Mouse (Mus musculus): ENCODE results near the gene Myh2.
A peak's percentile ranks its signal among the peaks of the same experiment; 100 is the strongest.

Myh2 gene

DNA sequence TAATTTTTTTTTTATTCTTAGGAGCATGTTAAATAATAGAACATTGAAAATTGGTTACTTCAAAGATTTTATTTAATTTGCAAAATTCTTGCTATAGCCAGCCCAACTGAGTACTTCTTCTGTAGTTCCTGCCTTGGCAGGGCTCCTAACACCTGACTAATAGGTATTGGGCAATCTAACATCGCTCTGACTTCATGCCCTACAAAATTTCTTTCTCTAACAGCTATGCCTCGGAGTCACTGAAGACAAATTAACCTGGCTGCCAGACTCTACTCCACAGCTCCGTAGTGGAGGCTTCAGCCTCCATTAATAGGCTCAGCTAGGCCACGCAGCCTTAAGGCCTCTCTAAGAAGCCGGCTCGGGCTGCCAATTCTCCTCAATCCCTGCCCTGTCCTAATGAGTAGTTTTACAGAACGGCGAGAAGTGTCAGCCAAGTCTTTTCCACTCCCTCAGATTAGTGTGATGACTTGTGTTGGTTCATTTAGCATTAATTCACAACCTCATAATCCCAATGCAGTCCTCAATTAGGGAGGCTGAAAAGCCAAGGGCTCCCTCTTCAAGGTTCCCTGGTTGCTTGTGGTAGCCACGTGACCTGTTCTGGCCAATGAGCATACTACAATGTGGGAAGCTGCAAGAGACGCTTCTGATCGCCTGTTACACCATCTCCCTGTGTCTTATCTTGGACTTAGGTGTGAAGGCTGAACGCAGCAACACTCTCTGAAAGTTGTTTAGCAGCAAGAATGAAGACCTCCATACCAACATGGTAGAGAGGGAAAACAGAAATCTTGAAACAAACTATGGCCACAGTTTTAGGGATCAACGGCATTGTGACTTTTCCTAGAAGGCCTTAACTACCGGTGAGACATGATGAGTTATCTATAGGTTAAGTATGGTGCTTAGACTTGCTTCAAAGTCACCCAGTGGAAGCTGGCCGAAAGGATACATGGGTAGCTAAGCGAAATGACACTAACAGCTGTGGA lies 18.9 kb upstream of the Myh2 start:
- DNase-seq (ENCODE audit: low read depth): no peak

DNA sequence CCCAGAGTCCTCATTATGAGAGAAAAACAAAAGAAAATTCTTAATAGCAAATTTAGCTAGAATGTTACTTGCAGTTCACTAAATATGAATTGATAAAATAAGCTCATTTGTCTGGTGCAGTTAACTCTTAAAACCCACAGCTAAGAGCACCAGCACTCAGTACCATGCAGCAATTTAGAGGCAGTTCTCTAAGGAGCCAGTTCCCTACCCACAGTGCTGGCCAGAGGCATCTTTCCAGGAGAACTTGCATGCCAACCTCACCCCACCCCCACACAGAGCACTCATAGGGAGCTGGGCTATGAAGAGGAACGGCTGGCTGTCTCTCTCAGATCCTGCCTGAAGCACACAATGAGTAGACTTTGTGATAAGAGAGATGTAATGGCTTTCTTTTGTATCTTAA lies 17.7 kb upstream of the Myh2 start:
- no peak for DNase-seq (ENCODE audit: low read depth)

DNA sequence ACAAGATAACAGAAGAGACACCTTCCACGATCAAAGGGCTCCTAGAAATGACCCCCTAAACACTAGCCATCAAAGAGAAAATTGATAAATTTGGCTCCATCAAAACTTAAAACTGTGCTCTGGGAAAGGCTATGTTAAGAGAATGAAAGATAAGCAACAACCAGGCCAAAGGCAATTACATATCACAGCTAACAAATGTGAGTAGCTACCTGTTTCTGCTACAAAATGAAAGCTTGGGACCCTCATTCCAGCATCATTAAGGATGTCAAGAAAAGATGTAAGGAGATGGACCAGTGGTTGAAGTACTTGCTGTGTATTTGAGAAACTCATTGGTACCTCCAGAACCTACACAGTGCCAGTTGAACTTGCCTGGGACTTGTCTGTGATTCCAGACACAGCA lies 17.0 kb upstream of the Myh2 start:
- no peak for DNase-seq (ENCODE audit: low read depth)

DNA sequence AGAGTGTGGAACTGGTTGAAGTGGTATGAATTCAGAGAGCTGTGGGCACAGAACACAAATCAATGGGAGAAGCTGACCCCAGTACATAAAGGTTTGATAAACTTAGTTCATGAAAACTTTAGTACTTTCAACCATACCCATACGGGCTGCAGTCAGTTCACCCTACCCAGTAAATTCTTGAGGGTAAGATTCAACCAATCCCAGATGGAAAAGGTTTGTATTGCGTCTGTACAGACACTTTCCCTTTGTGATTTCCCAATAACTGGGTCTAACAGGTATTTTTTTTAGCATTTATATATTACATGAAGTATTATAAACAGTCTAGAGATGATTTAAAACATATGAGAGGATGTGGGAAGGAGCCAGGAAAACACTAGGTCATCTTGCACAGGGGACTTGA lies 15.2 kb upstream of the Myh2 start:
- no peak for DNase-seq (ENCODE audit: low read depth)

DNA sequence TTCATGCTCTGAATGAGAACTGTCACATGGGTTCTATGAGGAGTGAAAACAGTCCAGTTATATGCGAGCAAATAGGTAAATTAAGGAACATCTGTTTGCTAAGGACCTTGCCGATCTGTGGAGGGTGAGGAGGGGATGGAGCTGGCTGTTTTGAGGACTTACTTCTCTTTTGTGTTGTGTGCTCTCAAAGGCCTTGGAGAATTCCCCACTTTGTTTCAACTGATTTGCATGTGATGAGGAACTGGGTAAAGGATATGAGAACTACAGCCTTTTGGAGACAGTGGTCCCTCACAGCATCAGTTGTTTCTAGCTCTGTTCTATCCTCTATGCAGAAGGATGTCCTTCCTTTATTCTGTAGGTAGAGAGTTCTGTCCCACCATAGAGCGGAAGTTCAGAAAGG lies 10.7 kb upstream of the Myh2 start:
- no peak for DNase-seq (ENCODE audit: low read depth)

DNA sequence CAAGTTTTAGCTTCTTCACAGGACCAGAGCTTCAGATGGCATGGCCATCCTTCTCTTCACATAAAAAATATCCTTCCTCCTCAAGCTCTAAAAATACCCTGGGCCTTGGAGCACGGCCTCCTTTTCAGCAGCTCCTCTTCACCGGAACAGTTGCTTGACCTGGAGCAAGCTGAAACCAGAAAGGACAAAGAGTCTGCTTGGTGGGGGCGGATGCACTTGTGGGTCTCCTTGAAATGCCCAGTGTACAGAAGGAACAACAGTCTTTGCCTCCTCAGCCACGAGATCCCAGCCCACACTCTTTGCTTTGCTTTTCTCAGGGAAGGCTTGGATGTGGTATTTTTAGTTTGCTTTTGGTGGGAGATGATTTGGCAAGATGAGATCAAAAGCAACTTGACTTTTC lies 7.1 kb upstream of the Myh2 start:
- DNase-seq (ENCODE audit: low read depth): no peak

DNA sequence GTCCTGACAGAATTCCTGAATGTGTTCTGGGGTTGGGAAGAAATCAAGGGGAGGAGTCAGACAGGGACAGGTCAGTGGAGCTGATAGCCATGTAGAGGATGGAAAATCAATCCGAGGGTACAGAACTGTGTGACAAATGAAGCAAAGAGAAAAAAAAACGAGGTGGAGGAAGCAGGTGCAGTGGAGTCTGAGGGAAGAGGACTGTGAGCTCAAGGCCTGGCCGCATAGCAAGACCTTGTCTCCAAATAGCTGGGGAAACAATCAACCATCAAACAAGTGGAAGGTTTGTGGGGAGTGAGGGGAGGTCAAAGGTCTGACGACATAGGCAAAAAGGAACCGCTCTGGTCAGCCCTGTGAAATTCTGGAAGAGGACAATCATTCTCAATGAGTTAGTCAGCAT lies 6.0 kb upstream of the Myh2 start:
- no peak for DNase-seq (ENCODE audit: low read depth)

DNA sequence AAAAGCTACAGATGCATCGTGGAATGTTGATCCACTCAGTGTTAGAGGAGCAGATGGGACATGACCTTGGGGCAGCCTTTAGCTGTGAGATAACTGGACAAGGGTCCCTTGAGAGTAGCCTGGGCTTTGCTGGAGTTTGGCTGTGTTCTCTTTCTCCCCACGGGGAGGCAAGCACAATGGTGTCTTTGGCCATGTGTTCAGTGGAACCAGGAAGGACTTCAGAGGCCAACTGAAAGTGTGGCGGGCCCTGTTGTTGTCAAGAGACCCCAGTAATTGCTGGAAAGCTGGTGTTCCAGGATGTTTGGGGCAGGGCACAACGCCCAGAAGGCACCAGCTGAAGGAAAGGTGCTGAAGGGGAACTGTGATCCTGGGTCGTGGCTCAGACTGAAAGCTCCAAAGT lies 1.5 kb upstream of the Myh2 start:
- DNase-seq (ENCODE audit: low read depth): no peak

DNA sequence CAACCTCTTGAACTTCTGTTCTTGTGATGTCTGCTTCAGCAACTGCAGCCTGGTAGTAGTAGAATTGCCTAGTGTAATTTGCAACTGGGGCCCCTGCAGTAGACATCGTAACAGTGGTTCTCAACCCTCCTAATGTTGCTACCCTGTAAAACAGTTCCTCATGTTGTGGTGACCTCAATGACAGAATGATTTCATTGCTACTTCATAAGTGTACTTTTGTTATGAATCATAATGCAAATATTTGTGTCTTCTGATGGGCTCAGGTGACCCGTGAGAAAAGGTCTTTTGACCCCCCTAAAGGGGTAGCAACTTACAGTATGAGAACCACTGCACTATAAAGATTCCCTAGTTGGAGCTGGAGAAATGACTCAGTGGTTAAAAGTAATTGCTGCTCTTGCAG lies 1.6 kb downstream of the Myh2 start:
- no peak for DNase-seq (ENCODE audit: low read depth)

DNA sequence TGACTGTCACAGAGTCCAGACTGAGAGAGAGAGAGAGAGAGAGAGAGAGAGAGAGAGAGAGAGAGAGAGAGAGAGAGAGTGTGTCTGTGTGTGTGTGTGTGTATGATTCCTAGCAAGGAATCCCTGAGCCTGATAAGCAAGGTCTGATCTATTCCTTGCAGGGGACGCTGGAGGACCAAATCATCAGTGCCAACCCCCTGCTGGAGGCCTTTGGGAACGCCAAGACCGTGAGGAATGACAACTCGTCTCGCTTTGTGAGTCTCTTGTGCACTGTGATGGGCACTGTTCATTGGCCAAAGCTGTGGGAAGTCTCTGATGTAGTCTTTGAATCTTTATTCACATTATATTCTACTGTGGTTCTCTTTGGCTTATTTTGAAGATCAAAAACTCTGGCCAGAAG lies 5.5 kb downstream of the Myh2 start:
- DNase-seq (ENCODE audit: low read depth): no peak

DNA sequence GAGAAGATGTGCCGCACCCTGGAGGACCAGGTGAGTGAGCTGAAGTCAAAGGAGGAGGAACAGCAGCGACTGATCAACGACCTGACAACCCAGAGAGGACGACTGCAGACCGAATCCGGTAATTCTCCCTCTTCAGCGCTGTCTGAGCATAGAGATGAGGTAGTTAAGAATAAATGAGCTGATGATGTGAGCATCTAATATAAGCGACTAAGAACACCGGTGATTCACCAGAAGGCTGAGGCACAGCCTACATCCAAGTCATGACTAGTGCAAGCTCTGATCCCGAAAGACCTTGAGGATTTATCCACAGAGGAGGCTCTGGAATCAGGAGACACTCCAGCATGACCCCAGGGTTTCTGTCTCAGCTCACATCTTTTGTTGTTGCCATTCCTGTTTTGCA lies 19.5 kb downstream of the Myh2 start:
- no peak for DNase-seq (ENCODE audit: low read depth)

DNA sequence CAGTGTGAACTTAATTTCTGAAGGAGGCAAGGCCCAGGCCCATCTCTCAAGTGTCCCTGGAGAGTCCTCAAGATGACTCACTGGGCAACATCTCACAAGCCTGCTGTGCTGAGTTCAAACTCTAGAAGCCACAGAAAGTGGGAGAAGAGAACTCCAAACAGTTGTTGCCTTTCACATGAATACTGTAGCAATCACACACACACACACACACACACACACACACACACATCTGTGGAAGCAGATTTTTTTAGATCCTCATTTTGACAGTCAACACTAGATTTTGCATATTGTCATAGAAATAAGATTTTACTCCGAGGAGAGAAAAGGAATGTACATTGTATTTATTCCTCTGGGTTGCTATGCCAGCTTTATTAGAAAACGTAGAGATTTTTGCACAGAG lies 20.0 kb downstream of the Myh2 start:
- no peak for DNase-seq (ENCODE audit: low read depth)

DNA sequence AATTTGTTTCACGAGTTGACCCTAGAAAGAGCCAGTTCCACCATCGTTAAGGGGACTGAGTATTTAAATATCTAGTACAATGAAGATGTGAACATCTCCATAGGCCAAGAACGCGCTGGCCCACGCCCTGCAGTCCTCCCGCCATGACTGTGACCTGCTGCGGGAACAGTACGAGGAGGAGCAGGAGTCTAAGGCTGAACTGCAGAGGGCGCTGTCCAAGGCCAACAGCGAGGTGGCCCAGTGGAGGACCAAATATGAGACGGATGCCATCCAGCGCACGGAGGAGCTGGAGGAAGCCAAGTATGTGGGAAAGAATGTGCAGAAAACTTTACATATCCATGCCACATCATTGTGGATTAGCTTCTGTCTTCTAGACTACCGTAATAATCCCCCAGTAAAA lies 20.7 kb downstream of the Myh2 start:
- no peak for DNase-seq (ENCODE audit: low read depth)

DNA sequence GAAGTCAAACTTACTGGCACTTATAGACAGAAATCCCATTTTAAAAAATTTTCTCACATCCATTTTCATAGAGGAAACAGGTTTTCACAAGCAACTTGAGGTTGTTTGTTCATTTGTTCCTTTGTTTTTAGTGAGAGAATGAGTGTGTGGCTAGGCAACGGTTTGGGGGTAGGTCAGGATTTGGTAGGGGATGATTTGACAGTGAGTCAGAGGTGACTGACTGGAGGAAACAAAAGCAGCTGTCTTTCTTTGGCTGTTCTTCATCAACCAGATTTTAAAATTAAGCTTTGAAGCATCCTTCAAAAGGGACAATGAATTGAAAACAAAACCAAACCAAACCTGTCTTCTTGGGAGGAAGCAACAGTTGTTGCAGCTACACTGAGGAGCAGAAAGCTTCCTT lies 28.5 kb downstream of the Myh2 start:
- no peak for DNase-seq (ENCODE audit: low read depth)

DNA sequence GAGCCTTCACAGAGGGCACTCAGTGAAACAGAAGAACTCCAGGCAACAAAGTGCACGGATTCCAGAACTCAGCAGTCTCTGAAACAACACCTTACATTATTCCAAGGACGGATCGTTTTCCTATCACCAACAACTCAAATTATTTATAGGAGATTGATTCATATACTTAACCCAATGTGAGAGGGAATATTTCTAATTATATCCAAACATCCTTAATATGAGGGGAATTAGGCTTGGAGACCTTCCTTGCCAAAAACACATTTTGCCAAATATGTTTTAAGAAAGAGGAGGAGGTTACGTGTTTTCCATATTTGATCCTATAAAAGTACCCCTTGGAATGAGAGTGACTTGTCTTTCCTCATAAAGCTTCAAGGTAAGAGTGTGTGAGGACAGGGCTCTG lies 28.9 kb downstream of the Myh2 start, which contains the start of gene Myh1:
TSS of gene Myh1 (plus strand) at position 301 of the 400 bp plus-strand sequence.
- no peak for DNase-seq (ENCODE audit: low read depth)

DNA sequence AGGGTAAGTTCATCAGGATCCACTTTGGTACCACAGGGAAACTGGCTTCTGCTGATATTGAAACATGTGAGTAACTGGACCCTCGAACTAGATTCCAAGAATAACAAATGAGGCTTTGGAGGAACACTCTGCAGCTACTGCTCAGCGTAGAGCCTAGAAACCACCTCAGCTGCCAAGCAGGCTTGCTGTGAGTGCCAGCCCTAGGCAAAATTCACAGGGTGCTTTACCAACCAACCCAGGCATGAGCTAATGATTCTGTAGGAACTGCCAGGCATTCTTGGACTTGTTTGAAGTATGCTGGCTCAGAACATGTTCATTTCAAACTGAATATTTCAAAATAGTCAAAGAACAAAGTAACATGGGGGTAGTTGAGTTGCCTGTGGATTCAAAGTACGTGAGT lies 33.9 kb downstream of the Myh2 start:
- no peak for DNase-seq (ENCODE audit: low read depth)

DNA sequence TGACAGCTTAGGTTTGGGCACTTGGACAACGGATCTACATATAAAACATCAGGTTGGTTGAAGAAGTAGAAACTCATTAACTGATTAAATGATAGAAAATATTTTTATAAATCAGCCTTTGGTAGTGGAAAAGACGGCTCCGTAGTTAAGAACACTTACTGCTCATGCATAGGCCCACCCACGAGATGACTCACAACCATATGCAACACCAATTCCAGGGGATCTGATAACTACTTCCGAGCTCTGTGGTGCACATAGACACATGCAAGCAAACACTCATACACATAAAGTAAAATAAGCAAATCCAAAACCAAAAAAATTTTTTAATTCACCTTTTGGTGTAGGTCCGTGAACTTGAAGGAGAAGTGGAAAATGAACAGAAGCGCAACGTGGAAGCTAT lies 51.0 kb downstream of the Myh2 start:
- no peak for DNase-seq (ENCODE audit: low read depth)

DNA sequence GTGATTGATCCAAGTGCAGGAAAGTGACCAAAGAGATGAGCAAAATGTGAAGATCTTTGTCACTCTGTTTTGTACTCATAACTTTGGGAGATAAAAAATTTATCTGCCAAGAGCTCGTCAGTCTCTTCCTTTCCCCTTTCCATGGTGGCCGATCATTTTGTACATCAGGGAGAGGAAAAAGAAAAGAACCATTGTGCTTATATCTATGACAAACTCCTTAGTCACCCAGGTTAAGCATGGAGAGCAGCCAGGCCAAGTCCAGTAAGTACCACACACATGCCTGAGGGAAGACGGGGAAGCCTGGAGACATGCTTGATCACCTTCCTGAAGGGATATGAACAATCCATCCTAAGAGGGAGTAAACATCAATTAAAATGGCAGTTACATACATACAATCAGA lies 53.6 kb downstream of the Myh2 start:
- no peak for DNase-seq (ENCODE audit: low read depth)

DNA sequence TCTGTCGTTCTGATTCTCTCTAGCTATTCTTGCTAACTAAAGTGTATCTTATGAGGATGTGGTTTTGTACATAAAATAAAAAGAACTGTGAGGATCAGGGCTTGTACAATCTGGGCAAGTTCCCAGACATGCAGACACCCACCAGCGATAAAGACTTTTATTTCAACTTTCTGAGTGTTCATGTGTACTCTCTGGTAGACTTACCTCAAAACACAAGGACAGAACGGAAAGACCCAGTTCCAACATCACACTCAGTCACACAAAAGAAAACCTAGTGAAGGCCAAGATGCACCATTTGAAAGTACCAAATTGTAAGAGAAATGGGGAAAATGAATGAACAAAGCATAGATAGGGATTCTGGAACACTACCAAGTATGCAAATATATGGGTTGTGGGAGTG lies 57.9 kb downstream of the Myh2 start:
- no peak for DNase-seq (ENCODE audit: low read depth)

DNA sequence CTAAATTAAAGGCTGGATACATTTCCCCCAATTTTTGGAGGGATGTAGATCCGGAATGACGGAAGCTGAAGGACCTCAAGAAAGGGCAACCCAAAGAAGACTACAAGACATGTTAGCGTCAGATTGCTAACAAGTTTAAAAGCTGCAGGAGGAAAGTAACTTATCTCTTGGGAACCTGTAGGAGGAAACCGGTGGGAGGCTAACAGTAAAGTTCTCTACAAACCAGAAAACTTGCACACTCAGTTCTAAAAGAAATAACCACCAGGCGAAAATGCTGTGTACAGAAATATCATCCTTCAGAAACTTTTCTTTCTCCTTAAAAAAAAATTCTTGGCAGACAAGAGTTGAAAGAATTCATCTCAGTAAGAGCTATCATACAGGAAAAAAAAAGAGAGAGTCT lies 58.3 kb downstream of the Myh2 start:
- no peak for DNase-seq (ENCODE audit: low read depth)

DNA sequence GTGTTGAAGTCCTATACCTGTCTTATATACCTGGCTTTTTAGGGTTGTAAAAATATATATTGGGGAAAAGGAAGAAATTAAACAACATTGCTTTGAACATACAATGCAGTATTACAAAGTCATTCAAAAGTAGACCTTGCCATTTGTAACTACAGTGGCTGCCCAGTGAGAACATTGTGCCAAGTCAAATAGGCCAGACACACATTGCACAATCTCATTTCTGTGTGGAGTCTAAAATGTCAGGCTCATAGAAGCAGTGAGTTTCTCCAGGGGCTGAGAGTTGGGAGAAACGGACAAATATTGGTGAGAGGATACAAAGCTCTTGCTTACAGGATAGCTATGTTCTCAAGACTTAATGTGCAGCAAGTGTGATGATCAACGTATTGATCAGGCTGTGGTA lies 59.1 kb downstream of the Myh2 start:
- DNase-seq (ENCODE audit: low read depth): no peak

DNA sequence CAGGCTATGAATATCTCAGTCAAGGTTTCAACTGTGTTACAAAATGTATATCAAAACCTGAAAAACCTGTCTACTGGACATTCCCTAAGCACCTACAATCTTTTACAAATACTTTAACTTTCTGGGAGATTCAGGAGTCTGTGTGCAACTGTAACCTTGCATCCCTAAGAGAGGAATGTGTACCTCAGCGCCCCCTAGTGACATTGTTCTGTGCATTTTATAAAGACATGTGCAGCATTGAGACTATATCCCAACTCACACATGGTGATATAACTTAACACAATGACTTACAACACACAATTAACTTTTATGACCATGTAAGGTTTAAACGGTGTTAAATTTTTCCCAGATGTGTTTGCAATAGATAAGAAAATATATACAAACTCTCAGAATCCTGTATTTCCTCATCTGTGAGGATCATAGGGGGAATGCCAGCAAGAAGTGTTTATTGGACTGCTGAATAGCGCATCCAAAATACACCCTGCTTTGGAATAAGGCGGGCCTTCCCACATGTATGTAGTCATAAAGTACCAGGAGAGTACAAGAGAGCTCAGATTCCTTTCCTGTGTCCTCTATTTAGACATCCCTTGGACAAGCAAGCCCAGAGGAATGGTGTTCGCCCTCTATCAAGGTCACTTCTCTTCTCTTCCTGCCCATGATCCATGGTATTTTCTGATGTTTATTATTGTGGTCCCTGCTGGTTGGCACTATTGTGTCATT lies 65.0 kb downstream of the Myh2 start:
- DNase-seq (ENCODE audit: low read depth): peak; percentile 8

DNA sequence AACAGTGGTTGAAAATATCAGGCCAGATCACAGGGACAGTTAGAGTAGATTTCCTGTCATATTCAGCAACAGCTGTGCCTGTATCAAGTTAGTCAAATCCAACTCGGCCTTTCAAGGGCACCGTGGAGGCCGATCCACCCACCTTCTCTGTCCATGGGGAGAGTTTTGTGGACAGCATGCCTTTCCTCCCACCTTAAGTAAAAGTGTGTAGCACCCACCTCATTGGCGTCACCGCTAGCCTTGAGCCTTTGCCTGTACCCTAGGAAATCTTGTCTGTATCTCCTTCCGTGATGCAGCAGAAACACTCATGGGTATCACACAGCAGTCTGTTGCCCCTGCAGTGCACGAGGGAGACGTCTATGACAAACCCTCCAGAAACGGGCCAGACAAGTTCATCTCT lies 66.0 kb downstream of the Myh2 start:
- no peak for DNase-seq (ENCODE audit: low read depth)

Data from c-Kit-positive CD71-negative TER-119-negative erythroid progenitor cells, embryonic 14.5 days (primary cell).